Mouse (Mus musculus) embryonic facial prominence, embryonic 10.5 days (tissue): ENCODE measurements around the gene Wif1. TPM values are rescaled to one million over a fixed set of nuclear protein-coding genes. Genes with fewer than 3 reads are reported as not detected.

Source experiments
- polyA plus RNA-seq: library from polyadenylated mRNA; unstranded; fragments of >200 nt; fragmentation: Nextera tagmentation; extraction: Ambion mirVana; gene quantifications from 2 replicates; pipeline ENCODE4 v1.2.1, GENCODE M21; 2016

Gene Wif1
- polyA plus RNA-seq, 1 experiment from 2014 or later: 8.1 TPM

Other genes with a start within 250 kb of the Wif1 start
- gene Msrb3, start 134.9 kb upstream of the Wif1 start, polyA plus RNA-seq: 3.4 and 3.6 TPM in 2 replicates
- gene Lemd3, start 54.6 kb upstream of the Wif1 start, polyA plus RNA-seq: 2.5 and 2.8 TPM in 2 replicates